Mouse (Mus musculus): ENCODE data around the gene Gm26602. TPM values are rescaled to one million over a fixed set of nuclear protein-coding genes. Genes with fewer than 3 reads are reported as not detected.

The Gm26602 gene
- polyA plus RNA-seq, 1 experiment: 0.21 TPM

DNA sequence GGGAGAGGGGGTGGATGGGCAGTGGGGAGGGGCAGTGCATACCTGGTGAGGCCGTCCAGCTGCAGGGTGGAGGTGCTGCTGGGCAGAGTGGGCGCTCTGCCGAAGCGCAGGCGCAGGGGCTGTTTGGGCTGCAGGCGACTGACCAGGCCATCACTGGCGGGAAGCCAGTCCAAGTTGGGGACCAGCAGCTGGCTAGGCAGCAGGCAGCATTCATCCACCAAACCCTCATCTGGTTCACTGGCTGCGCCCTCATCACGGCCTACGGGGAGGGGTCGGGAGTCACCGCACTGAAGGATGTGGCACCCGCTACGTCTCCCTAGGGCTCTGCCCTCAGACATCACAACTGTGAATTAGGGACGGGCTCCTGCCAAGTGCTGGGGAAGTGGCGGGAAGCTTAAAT lies 14.3 kb upstream of the Gm26602 start:
- TF ChIP-seq GATA1 (IDR thresholded peaks at IDR 0.05; ENCODE audit: low read length): no peak
- TF ChIP-seq TAL1 (IDR thresholded peaks at IDR 0.05; ENCODE audit: low read length): no peak
- peaks cover 6% of the 10 kb centered on the region for H3K4me1 ChIP-seq (ENCODE audit: control insufficient read depth)

DNA sequence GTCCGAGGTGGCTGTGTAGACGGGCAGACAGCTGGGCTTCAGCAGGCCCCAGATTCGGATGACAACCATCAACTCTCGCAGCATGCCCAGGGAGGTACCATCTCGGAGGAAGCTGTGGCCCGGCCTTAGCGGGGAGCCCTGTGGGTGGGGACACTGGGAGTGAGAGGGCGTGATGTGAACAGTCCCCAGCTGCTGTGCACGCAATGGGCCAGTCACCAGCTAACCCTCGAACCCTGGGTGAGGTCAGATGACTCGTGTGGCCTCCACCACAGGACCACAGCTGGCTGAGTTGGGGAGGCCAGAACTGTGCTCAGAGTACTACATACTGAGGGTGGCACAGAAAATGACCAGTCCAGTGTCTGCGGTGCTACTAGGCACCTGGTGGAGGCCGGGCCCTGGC lies 13.8 kb upstream of the Gm26602 start:
- peaks cover 6% of the 10 kb centered on the region for H3K4me1 ChIP-seq (ENCODE audit: control insufficient read depth)
- H3K27me3 ChIP-seq (ENCODE audit: control insufficient read depth): no peaks in the 10 kb centered on the region
- H3K36me3 ChIP-seq (ENCODE audit: control insufficient read depth): peaks cover 56% of the 10 kb centered on the region
- TF ChIP-seq TAL1 (IDR thresholded peaks at IDR 0.05; ENCODE audit: low read length) (no peak), GATA1 (IDR thresholded peaks at IDR 0.05; ENCODE audit: low read length) (no peak)
- H3K9me3 ChIP-seq (ENCODE audit: control insufficient read depth, low read length): no peaks in the 10 kb centered on the region
- no peak overlapping the region for H3K4me3 ChIP-seq (replicated peaks)

More for the DNA sequence above, 14.3 kb upstream of the Gm26602 start:
- Histone ChIP-seq H3K27me3 (ENCODE audit: control insufficient read depth) (no peaks in the 10 kb centered on the region), H3K9me3 (ENCODE audit: control insufficient read depth, low read length) (no peaks in the 10 kb centered on the region), H3K36me3 (ENCODE audit: control insufficient read depth) (peaks cover 56% of the 10 kb centered on the region), H3K4me3 (replicated peaks) (no peak overlapping the region)

DNA sequence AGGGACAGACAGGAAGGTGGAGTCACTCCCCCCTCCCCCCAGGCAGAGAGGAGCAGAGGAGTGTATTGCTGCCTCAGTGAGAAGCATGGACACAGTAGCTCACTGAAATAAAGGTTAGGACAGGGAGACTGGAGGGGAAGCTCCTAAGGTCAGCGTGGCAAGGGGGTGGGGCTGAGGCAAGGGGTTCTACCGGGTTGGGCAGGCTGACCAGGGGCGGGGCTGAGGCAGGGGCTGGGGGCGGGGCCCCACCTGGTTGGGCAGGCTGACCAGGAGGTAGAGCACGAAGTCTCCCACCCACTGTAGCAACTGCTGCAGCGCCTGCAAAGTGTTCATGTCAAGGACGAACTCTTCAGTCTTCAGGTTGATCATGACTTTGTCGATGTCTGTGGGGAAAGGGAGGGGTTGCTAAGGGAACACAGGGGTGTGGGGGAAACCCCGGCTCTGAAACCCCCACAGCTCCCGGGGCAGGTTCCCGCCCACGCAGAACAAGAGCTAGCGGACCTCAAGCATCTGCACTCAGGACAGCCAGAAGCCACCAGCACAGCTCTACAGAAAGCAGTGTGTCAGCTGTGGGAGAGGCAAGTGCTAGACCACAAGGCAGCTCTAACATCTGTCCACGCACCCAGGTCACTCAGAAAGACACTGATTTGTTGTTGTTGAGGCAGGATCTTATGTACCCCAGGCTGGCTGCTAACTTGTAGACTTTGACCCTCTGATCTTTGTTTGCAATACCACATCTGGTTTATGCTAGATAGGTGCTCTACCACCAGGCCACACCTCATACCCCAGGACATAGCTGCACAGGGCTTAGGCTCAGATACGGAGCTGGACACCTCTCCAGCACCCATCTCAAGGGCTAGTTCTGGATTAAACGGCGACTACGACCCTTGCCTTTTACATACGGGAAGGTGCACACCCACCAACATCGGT lies 13.1 kb upstream of the Gm26602 start:
- Histone ChIP-seq H3K4me1 (ENCODE audit: control insufficient read depth) (peaks cover 6% of the 10 kb centered on the region), H3K36me3 (ENCODE audit: control insufficient read depth) (peaks cover 61% of the 10 kb centered on the region)

DNA sequence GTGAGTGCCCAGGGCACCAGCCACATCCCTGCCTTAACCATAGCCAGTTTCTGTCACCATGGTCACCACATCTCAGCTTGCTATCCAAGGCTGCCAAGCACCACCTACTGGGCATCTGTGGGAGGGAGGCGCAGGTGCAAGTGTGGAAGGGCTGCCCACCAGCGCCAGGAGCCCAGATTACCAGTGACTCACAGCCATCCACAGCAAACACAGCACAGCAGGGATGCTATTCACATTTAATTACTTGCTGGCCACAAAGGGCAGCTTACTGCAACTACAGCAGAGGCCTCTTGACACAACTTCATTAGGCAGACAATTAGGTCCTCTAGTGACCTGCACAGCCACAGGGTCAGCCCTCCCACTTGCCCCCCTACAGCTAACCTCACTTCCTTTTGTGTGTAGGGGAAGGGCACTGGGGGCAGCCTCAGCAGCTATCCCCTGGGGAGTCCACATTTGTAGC lies 9.7 kb upstream of the Gm26602 start:
- Histone ChIP-seq H3K9me3 (ENCODE audit: control insufficient read depth, low read length) (no peaks in the 10 kb centered on the region), H3K36me3 (ENCODE audit: control insufficient read depth) (peaks cover 69% of the 10 kb centered on the region), H3K4me3 (replicated peaks) (no peak overlapping the region), H3K4me1 (ENCODE audit: control insufficient read depth) (peaks cover 6% of the 10 kb centered on the region), H3K27me3 (ENCODE audit: control insufficient read depth) (no peaks in the 10 kb centered on the region)
- TF ChIP-seq GATA1 (IDR thresholded peaks at IDR 0.05; ENCODE audit: low read length) (no peak), TAL1 (IDR thresholded peaks at IDR 0.05; ENCODE audit: low read length) (no peak)

More for the DNA sequence above, 13.1 kb upstream of the Gm26602 start:
- Histone ChIP-seq H3K9me3 (ENCODE audit: control insufficient read depth, low read length) (no peaks in the 10 kb centered on the region), H3K4me3 (replicated peaks) (no peak overlapping the region), H3K27me3 (ENCODE audit: control insufficient read depth) (no peaks in the 10 kb centered on the region)
- TF ChIP-seq GATA1 (IDR thresholded peaks at IDR 0.05; ENCODE audit: low read length) (no peak), TAL1 (IDR thresholded peaks at IDR 0.05; ENCODE audit: low read length) (no peak)

DNA sequence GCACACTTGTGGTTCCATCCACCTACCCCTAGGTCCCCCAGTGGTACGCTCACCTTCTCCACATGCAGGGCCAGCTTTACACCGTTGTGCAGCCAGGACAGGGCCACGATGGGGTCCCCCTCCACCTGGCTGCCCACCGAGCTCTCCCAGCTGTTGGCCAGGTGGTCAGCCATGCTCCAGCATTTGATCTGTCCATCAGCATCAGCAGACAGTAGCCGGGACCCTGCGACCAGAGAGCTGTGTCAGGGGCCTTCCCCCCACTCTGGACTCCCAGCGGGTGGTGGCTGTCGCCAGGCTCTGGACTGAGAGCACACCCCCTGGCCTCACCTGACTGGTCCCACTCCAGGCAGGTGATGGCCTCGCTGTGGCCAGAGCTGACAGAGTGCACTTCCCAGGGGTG lies 3.9 kb upstream of the Gm26602 start:
- no peaks in the 10 kb centered on the region for H3K9me3 ChIP-seq (ENCODE audit: control insufficient read depth, low read length)
- H3K27me3 ChIP-seq (ENCODE audit: control insufficient read depth): no peaks in the 10 kb centered on the region
- peaks cover 30% of the 10 kb centered on the region for H3K4me1 ChIP-seq (ENCODE audit: control insufficient read depth)
- TF ChIP-seq GATA1 (IDR thresholded peaks at IDR 0.05; ENCODE audit: low read length) (no peak), TAL1 (IDR thresholded peaks at IDR 0.05; ENCODE audit: low read length) (no peak)
- H3K4me3 ChIP-seq (replicated peaks): no peak overlapping the region
- H3K36me3 ChIP-seq (ENCODE audit: control insufficient read depth): peaks cover 59% of the 10 kb centered on the region

DNA sequence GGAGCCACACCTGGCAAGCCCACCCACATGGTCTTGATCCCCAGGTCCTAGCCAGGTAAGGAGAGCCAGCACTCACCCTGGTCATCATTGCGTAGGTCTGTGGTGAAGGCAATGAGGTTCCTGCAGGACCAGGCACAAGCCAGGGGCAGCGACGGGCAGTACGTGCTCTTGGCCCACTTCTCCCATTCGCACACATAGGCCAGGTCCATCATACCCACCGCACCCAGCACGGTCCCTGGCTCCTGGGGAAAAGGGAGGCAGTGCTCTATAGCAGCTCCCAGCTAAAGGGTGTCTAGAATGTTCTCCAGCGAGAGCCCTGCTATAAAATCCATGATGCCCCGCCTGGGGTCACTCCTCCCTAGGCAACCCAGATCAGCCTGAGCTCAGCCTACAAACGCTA lies 3.2 kb upstream of the Gm26602 start:
- TF ChIP-seq TAL1 (IDR thresholded peaks at IDR 0.05; ENCODE audit: low read length): no peak
- TF ChIP-seq GATA1 (IDR thresholded peaks at IDR 0.05; ENCODE audit: low read length): no peak
- Histone ChIP-seq H3K9me3 (ENCODE audit: control insufficient read depth, low read length) (no peaks in the 10 kb centered on the region), H3K4me1 (ENCODE audit: control insufficient read depth) (peaks cover 37% of the 10 kb centered on the region), H3K4me3 (replicated peaks) (no peak overlapping the region), H3K36me3 (ENCODE audit: control insufficient read depth) (peaks cover 63% of the 10 kb centered on the region), H3K27me3 (ENCODE audit: control insufficient read depth) (no peaks in the 10 kb centered on the region)

DNA sequence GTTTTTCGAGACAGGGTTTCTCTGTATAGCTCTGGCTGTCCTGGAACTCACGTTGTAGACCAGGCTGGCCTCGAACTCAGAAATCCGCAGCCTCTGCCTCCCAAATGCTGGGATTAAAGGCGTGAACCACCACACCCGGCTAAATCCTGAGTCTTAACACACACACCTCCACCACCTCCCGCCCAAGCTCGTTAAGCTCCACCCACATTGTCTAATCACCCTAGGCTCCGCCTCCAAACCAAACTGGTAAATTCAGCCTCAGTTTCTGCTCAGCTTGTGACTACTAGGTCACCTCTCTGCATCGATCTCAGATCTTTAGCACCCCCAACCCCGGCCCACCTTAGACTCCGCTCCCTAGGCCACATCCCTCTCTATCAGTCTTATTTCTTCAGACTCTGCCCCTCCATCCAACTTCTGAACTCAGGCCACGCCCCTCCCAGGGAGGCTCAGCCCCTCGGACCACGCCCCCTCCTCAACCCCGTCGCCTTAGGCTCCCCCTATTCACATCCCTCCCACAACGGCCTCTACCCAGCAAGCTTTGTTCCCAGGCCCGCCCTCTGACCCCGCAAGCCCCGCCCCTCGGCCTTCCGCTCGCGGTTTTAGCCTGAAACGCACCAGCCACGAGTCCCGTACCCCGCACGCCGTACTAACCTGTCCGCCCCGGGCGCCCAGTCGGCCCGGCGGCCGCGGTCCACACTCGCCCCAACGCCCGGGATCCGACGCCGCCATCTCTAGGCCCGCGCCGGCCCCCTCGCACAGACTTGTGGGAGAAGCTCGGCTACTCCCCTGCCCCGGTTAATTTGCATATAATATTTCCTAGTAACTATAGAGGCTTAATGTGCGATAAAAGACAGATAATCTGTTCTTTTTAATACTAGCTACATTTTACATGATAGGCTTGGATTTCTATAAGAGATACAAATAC lies 2.2 kb upstream of the Gm26602 start, which contains the start of gene Med16:
TSS of gene Med16 (minus strand) at position 757 of the 925 bp plus-strand sequence.
- Histone ChIP-seq H3K36me3 (ENCODE audit: control insufficient read depth) (peaks cover 62% of the 10 kb centered on the region), H3K4me1 (ENCODE audit: control insufficient read depth) (peaks cover 45% of the 10 kb centered on the region), H3K9me3 (ENCODE audit: control insufficient read depth, low read length) (no peaks in the 10 kb centered on the region), H3K27me3 (ENCODE audit: control insufficient read depth) (no peaks in the 10 kb centered on the region), H3K4me3 (replicated peaks) (peak within 1 kb of the TSS; percentile 91)
- no peak for TF ChIP-seq GATA1 (IDR thresholded peaks at IDR 0.05; ENCODE audit: low read length)
- TF ChIP-seq TAL1 (IDR thresholded peaks at IDR 0.05; ENCODE audit: low read length): no peak

DNA sequence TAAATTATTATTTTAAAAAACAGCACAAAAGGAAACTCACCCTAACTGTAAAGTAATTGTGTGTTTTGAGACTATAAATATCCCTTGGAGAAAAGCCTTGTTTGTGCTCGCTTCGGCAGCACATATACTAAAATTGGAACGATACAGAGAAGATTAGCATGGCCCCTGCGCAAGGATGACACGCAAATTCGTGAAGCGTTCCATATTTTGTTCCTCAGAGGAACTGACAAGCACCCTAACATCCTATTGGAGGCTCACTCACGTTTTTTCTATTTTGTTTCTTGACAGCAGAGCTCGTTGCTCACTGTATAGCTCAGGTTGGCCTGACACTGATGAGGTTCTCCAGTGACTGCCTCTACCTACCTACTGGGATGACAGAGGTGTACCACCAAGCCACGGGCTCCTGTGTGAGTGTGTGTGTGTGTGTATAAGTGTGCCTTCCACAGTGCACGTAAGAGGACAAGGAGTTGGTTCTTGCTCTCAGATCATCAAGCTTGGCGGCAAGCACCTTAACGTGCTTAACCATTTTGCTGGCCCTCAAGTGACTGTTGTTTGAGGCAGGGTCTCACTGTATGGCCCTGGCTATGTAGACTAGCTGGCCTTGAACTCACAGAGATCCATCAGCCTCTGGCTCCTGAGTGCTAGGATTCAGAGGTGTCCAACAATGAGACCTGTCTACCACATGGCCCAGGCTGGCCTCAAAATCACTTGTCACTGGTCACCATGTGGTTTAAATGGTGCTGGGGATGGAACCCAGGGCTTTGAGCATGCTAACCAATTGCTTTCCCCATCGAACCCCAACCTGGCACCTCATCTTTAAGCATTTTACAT lies 1.3 kb upstream of the Gm26602 start:
- Histone ChIP-seq H3K9me3 (ENCODE audit: control insufficient read depth, low read length) (no peaks in the 10 kb centered on the region), H3K36me3 (ENCODE audit: control insufficient read depth) (peaks cover 63% of the 10 kb centered on the region), H3K27me3 (ENCODE audit: control insufficient read depth) (no peaks in the 10 kb centered on the region), H3K4me1 (ENCODE audit: control insufficient read depth) (peaks cover 54% of the 10 kb centered on the region), H3K4me3 (replicated peaks) (peak overlapping the region; percentile 91)
- no peak for TF ChIP-seq TAL1 (IDR thresholded peaks at IDR 0.05; ENCODE audit: low read length)
